Mouse (Mus musculus) stomach, embryonic 15.5 days (tissue): Measurements from ENCODE around the gene Snx22. TPM values are rescaled to one million over a fixed set of nuclear protein-coding genes. Genes with fewer than 3 reads are reported as not detected.

Experiments used
- ATAC-seq: fragments of 200-750 bp; cut with Nextera tagmentation; 2 replicates; pipeline ENCODE4 v1.8.0; 2017; ENCODE audit warnings: low read depth, moderate number of reproducible peaks, moderate TSS enrichment; ENCODE audit not compliant: insufficient read depth, low FRiP score
- H3K27ac ChIP-seq: fragments of 300-500 bp; sonication (generic); 2 replicates; pipeline ENCODE4 v1.5.1; 2015; ENCODE audit warnings: mild to moderate bottlenecking, inconsistent platforms
- H3K27me3 ChIP-seq: fragments of 300-500 bp; sonication (generic); replicated peaks from 2 replicates; pipeline ENCODE4 v1.6.1; 2015; ENCODE audit warnings: inconsistent platforms
- H3K36me3 ChIP-seq: fragments of 300-500 bp; sonication (generic); 2 replicates; pipeline ENCODE4 v1.6.1; 2015; ENCODE audit warnings: inconsistent platforms
- H3K4me1 ChIP-seq: fragments of 300-500 bp; sonication (generic); 2 replicates; pipeline ENCODE4 v1.6.1; 2015; ENCODE audit warnings: inconsistent platforms
- H3K4me2 ChIP-seq: fragments of 300-500 bp; sonication (generic); 2 replicates; pipeline ENCODE4 v1.6.1; 2015; ENCODE audit warnings: mild to moderate bottlenecking, inconsistent platforms
- H3K4me3 ChIP-seq: fragments of 300-500 bp; sonication (generic); replicated peaks from 2 replicates; pipeline ENCODE4 v1.5.1; 2015; ENCODE audit warnings: inconsistent platforms
- H3K9ac ChIP-seq: fragments of 300-500 bp; sonication (generic); 2 replicates; pipeline ENCODE4 v1.6.1; 2015; ENCODE audit warnings: inconsistent platforms
- H3K9me3 ChIP-seq: fragments of 300-500 bp; sonication (generic); 2 replicates; pipeline ENCODE4 v1.6.1; 2016; ENCODE audit warnings: inconsistent platforms
- WGBS: fragments of 180-500 bp; shearing (Covaris S2); methylation state at CpG from one replicate; pipeline ENCODE4 v1.1.7; 2015; 5-methylcytosine and 5-hydroxymethylcytosine counted together
- polyA plus RNA-seq: library from polyadenylated mRNA; unstranded; fragments of >200 nt; fragmentation: Nextera tagmentation; extraction: Ambion mirVana; gene quantifications from 2 replicates; pipeline ENCODE4 v1.2.1, GENCODE M21; 2015

The Snx22 gene
- polyA plus RNA-seq, 1 experiment from 2014 or later: 4.6 TPM

DNA sequence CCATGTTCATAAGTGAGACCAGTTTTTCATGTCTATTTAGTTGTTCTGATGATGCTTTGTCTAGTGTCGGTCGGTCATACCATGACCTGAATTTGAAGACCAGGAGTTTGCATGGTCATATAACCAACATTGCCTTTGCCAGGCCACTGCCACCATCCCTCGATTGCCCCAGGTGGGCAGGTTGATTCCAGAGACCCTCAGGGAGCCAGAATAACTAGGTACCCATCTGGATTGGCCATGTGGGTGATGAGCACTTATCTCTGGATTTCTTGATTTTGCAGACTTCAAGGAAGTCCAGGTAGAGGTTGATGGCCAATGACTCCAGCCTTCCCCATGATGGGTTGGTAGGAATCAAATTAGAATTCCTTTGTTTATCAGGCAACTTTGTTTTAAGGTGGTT, 26.3 kb downstream of the Snx22 start:
- Histone ChIP-seq H3K4me3 (no peak overlapping the region), H3K27me3 (no peaks in the 10 kb centered on the region), H3K4me2 (no peak overlapping the region), H3K4me1 (no peaks in the 10 kb centered on the region), H3K9me3 (no peaks in the 10 kb centered on the region), H3K9ac (no peak overlapping the region), H3K27ac (no peak overlapping the region), H3K36me3 (no peaks in the 10 kb centered on the region; the same call in 1 of the 2 replicates)
- no peak for ATAC-seq
- WGBS: 91% methylated on average over 3 of the region's 3 CpGs

DNA sequence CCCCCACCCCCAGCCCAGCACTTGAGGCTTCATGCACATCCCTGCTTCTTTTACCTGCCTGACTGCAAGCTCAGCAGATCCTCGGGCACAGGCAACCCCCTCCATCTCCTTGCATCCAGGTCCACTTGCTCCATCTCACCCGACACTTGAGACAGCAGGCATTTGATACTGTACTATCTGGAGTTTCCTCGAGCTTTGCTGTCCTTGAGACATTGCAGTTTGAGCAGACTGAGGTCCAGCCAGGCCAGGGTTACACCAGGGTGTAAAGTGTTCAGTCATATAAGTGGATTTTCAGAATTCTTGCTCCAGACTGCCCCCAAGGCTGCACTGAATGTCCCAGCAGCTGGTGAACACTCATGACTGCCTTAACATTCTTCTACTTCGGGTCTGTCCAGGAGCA, 27.2 kb downstream of the Snx22 start:
- H3K36me3 ChIP-seq: no peaks in the 10 kb centered on the region; the same call in 1 of the 2 replicates
- no peaks in the 10 kb centered on the region for H3K27me3 ChIP-seq
- H3K4me1 ChIP-seq: no peaks in the 10 kb centered on the region
- H3K9ac ChIP-seq: no peak overlapping the region
- H3K9me3 ChIP-seq: no peaks in the 10 kb centered on the region
- no peak overlapping the region for H3K4me2 ChIP-seq
- no peak overlapping the region for H3K4me3 ChIP-seq
- WGBS: 74% methylated on average over 4 of the region's 4 CpGs
- no peak for ATAC-seq
- no peak overlapping the region for H3K27ac ChIP-seq

DNA sequence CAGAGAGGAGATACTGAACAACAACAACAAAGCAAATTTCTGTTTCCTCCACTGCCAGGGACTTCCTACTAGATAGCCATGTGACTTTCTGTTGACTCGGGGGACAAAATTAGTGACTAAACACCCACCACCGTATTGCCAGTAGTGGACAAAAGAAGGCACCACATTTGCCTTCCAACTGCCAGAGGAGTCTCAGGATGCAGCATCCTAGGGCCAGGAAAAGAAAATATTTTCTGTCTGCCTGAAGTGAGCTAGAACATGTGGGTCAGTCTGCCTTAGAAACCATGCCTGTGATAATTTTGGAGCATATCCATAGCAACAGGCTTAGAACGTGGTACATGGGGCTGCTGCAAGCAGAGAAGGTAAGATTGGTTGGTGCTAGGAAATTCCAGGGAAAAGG, 28.7 kb downstream of the Snx22 start:
- Histone ChIP-seq H3K4me2 (no peak overlapping the region), H3K27me3 (no peaks in the 10 kb centered on the region), H3K9ac (no peak overlapping the region), H3K27ac (no peak overlapping the region), H3K4me3 (no peak overlapping the region), H3K9me3 (no peaks in the 10 kb centered on the region), H3K36me3 (no peaks in the 10 kb centered on the region; the same call in 1 of the 2 replicates), H3K4me1 (no peaks in the 10 kb centered on the region)
- no peak for ATAC-seq
- 78% methylated on average over 3 of the region's 3 CpGs for WGBS

- Histone ChIP-seq H3K4me2 (no peak overlapping the region), H3K9ac (no peak overlapping the region), H3K27me3 (no peaks in the 10 kb centered on the region), H3K9me3 (no peaks in the 10 kb centered on the region), H3K4me1 (no peaks in the 10 kb centered on the region), H3K36me3 (no peaks in the 10 kb centered on the region; the same call in 1 of the 2 replicates), H3K4me3 (no peak overlapping the region), H3K27ac (no peak overlapping the region)
- no peak for ATAC-seq
- WGBS: 86% methylated on average over 4 of the region's 4 CpGs
Measured at GRCm38 (mm10) chr9:66039290-66039689, 30.2 kb downstream of the Snx22 start.

DNA sequence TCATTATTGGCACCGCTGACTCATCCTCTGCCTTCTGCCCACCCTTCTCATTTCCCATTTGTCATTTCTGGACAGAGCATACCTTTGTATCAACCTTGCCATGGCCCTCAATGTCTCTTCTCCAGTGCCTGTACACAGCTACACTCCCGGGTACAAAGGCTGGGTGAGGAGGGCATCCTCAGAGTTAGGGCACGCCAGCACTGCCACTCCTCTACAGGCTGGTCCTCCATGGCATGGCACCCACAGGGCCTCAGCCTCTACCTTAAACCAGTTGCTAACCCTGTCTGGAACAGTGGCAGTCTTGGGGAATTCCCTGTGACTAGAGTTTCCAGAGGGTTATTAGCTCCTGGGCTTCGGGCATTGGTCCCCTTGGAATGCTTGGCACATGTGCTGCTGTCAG, 30.9 kb downstream of the Snx22 start:
- no peak for ATAC-seq
- Histone ChIP-seq H3K27me3 (no peaks in the 10 kb centered on the region), H3K4me3 (no peak overlapping the region), H3K4me1 (no peaks in the 10 kb centered on the region), H3K9me3 (no peaks in the 10 kb centered on the region), H3K36me3 (no peaks in the 10 kb centered on the region; the same call in 1 of the 2 replicates), H3K4me2 (no peak overlapping the region), H3K9ac (no peak overlapping the region), H3K27ac (no peak overlapping the region)
- 89% methylated on average over 4 of the region's 4 CpGs for WGBS

- ATAC-seq: no peak
- WGBS: 82% methylated on average over 4 of the region's 4 CpGs
- Histone ChIP-seq H3K4me2 (no peak overlapping the region), H3K27ac (no peak overlapping the region), H3K27me3 (no peaks in the 10 kb centered on the region), H3K9me3 (no peaks in the 10 kb centered on the region), H3K4me3 (no peak overlapping the region), H3K36me3 (peaks cover 2% of the 10 kb centered on the region; the same call in 1 of the 2 replicates), H3K4me1 (no peaks in the 10 kb centered on the region), H3K9ac (no peak overlapping the region)
Measured at GRCm38 (mm10) chr9:66038082-66038481, 31.4 kb downstream of the Snx22 start.

- Histone ChIP-seq H3K36me3 (0 out of 2 replicates have a peak, but pooled peaks cover 4% of the 10 kb centered on the region), H3K9ac (no peak overlapping the region), H3K4me1 (no peaks in the 10 kb centered on the region), H3K4me2 (no peak overlapping the region), H3K27me3 (no peaks in the 10 kb centered on the region), H3K27ac (no peak overlapping the region), H3K9me3 (no peaks in the 10 kb centered on the region), H3K4me3 (no peak overlapping the region)
- ATAC-seq: no peak
Measured at GRCm38 (mm10) chr9:66020601-66021000, 48.9 kb downstream of the Snx22 start.

Other genes starting within 250 kb of the Snx22 start
- 6.4 and 6.5 TPM in 2 replicates for gene Zfp609, start 242.2 kb downstream of the Snx22 start, polyA plus RNA-seq
- gene Pclaf, start 179.5 kb downstream of the Snx22 start, polyA plus RNA-seq: 160 and 168 TPM in 2 replicates
- 25.8 and 26.8 TPM in 2 replicates for gene Trip4, start 160.9 kb downstream of the Snx22 start, polyA plus RNA-seq
- gene Csnk1g1, start 160.8 kb downstream of the Snx22 start, polyA plus RNA-seq: 12.9 and 14.5 TPM in 2 replicates
- 836 and 887 TPM in 2 replicates for gene Ppib, start 9.5 kb downstream of the Snx22 start, polyA plus RNA-seq
- gene Snx1, start 56.9 kb upstream of the Snx22 start, polyA plus RNA-seq: 124 and 129 TPM in 2 replicates
- gene Ciao2a, start 56.9 kb upstream of the Snx22 start, polyA plus RNA-seq: 170 and 180 TPM in 2 replicates
- 6.8 and 10.1 TPM in 2 replicates for gene Dapk2, start 88.5 kb upstream of the Snx22 start, polyA plus RNA-seq